Mouse (Mus musculus): ENCODE results near the gene Fxyd6. TPM values are rescaled to one million over a fixed set of nuclear protein-coding genes. Genes with fewer than 3 reads are reported as not detected.
A peak's percentile ranks its signal among the peaks of the same experiment; 100 is the strongest.

Fxyd6 gene
- polyA plus RNA-seq, 1 experiment from 2014 or later, result 63.2 TPM

DNA sequence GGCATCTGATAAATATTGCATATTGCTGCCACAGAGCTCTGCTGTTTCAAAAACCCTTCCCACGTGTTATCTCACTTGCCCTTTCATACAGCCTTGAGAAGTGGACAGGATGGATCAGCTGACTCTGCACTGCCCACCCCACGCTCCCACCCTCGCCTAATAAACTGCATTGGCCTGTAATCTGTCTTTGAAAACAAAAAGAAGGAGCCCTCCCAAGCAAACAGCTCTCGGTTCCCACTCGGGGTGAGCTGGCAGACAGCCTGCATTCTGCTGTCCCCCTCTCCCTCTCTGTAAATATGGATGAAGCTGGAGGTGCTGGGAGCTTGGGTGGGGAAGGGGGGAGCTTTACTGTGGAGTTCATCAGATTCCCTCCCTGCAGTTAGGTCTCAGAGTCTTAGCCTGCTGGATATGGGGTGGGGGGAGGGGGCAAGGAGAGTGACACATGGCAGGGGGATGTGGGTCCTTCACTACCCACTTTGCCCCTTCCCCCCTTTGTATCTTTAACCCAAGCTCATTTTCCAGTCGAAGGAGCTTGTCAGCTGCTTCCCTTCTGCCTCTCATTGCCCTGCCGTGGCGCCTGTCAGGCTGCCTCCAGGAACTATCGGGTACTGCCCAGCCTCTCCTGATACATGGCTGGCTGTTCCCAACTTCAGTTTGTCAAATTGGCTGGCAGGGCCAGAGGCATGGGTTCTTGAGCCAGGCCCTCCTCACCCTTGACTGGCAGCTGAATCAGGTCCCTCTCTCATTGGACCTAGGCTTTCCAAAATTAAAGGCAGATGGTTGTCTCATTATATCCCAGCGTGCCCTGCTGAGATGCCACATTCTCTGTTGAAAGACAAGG lies 10.6 kb downstream of the Fxyd6 start:
- no peak for DNase-seq (ENCODE audit: low spot score)
- 60% methylated on average over 10 of the region's 10 CpGs for WGBS
- H3K27ac ChIP-seq, result no peak overlapping the region
- no peaks in the 10 kb centered on the region for H3K9me3 ChIP-seq
- H3K4me1 ChIP-seq, result peaks cover 36% of the 10 kb centered on the region
- H3K4me3 ChIP-seq, result no peak overlapping the region
- H3K27me3 ChIP-seq (ENCODE audit: insufficient read depth, poor library complexity, severe bottlenecking), result peaks cover 10% of the 10 kb centered on the region; the same call in 1 of the 2 replicates
- no peaks in the 10 kb centered on the region for H3K36me3 ChIP-seq

- Histone ChIP-seq H3K9me3 (no peaks in the 10 kb centered on the region), H3K27me3 (ENCODE audit: insufficient read depth, poor library complexity, severe bottlenecking) (peaks cover 10% of the 10 kb centered on the region; the same call in 1 of the 2 replicates), H3K36me3 (no peaks in the 10 kb centered on the region), H3K4me1 (peaks cover 31% of the 10 kb centered on the region), H3K27ac (no peak overlapping the region), H3K4me3 (no peak overlapping the region)
- no peak for DNase-seq (ENCODE audit: low spot score)
- WGBS, result 63% methylated on average over 5 of the region's 5 CpGs
These were observed 12.4 kb downstream of the Fxyd6 start for GRCm38 (mm10) chr9:45382336-45382735.

GRCm38 (mm10) chr9:45382834-45383233 lies 12.8 kb downstream of the Fxyd6 start:
- H3K27me3 ChIP-seq (ENCODE audit: insufficient read depth, poor library complexity, severe bottlenecking), result peaks cover 10% of the 10 kb centered on the region; the same call in 1 of the 2 replicates
- H3K9me3 ChIP-seq, result no peaks in the 10 kb centered on the region
- no peak for DNase-seq (ENCODE audit: low spot score)
- 67% methylated on average over 5 of the region's 5 CpGs for WGBS
- H3K4me3 ChIP-seq, result no peak overlapping the region
- peaks cover 31% of the 10 kb centered on the region for H3K4me1 ChIP-seq
- H3K27ac ChIP-seq, result no peak overlapping the region
- no peaks in the 10 kb centered on the region for H3K36me3 ChIP-seq

DNA sequence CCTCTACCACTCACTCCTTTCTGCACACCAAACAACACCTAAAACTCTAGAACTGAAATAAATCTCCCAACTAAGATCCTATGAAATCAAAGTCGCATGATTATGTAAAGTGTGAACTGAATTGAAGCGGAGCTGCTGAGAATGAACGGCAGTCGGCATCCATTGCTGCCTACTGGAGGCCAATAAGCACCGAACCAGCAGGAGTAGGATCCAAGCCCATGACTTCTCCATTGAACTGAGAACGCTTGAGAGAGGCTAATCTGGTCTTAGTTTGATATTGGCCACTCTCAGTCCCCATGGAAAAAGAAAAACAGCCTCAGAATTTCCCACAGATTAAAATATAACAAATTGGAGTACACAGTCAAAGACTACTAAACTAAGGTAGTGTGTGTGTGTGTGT lies 13.9 kb downstream of the Fxyd6 start:
- H3K4me1 ChIP-seq, result peaks cover 26% of the 10 kb centered on the region
- 91% methylated on average over 6 of the region's 6 CpGs for WGBS
- no peaks in the 10 kb centered on the region for H3K9me3 ChIP-seq
- H3K4me3 ChIP-seq, result no peak overlapping the region
- no peak overlapping the region for H3K27ac ChIP-seq
- H3K27me3 ChIP-seq (ENCODE audit: insufficient read depth, poor library complexity, severe bottlenecking), result no peaks in the 10 kb centered on the region; the same call in 1 of the 2 replicates
- H3K36me3 ChIP-seq, result no peaks in the 10 kb centered on the region
- no peak for DNase-seq (ENCODE audit: low spot score)

DNA sequence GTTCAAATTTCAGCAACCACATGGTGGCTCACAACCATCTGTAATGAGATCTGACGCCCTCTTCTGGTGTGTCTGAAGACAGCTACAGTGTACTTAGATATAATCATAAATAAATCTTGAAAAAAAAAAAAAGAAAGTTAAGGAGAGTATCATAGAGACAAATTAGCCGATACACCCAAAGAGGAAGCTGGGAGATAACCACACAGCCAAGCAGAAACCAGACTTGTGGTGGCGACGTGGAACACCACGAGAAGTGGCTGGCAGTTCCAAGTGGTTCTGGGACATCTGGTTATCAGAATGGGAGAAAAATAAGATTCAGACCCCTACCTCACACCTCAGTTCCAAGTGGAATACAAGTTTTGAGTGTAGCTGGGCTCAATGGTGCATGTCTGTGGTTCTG lies 16.7 kb downstream of the Fxyd6 start:
- Histone ChIP-seq H3K9me3 (no peaks in the 10 kb centered on the region), H3K4me1 (0 out of 2 replicates have a peak, but pooled peaks cover 5% of the 10 kb centered on the region), H3K4me3 (no peak overlapping the region), H3K27ac (no peak overlapping the region), H3K36me3 (no peaks in the 10 kb centered on the region), H3K27me3 (ENCODE audit: insufficient read depth, poor library complexity, severe bottlenecking) (no peaks in the 10 kb centered on the region)
- WGBS, result 71% methylated on average over 5 of the region's 5 CpGs
- DNase-seq (ENCODE audit: low spot score), result no peak

GRCm38 (mm10) chr9:45388385-45388994 lies 18.5 kb downstream of the Fxyd6 start:
- DNase-seq (ENCODE audit: low spot score), result peak; percentile 89
- Histone ChIP-seq H3K27me3 (ENCODE audit: insufficient read depth, poor library complexity, severe bottlenecking) (no peaks in the 10 kb centered on the region), H3K4me3 (no peak overlapping the region), H3K27ac (no peak overlapping the region), H3K9me3 (no peaks in the 10 kb centered on the region), H3K4me1 (no peaks in the 10 kb centered on the region), H3K36me3 (0 out of 2 replicates have a peak, but pooled peaks cover 2% of the 10 kb centered on the region)
- 34% methylated on average over 12 of the region's 12 CpGs for WGBS

- H3K4me1 ChIP-seq, result no peaks in the 10 kb centered on the region
- H3K27ac ChIP-seq, result no peak overlapping the region
- 0 out of 2 replicates have a peak, but pooled peaks cover 2% of the 10 kb centered on the region for H3K36me3 ChIP-seq
- no peak for DNase-seq (ENCODE audit: low spot score)
- H3K27me3 ChIP-seq (ENCODE audit: insufficient read depth, poor library complexity, severe bottlenecking), result no peaks in the 10 kb centered on the region
- no peak overlapping the region for H3K4me3 ChIP-seq
- 66% methylated on average over 8 of the region's 8 CpGs for WGBS
- H3K9me3 ChIP-seq, result no peaks in the 10 kb centered on the region
These were observed 19.6 kb downstream of the Fxyd6 start for GRCm38 (mm10) chr9:45389596-45389995.

DNA sequence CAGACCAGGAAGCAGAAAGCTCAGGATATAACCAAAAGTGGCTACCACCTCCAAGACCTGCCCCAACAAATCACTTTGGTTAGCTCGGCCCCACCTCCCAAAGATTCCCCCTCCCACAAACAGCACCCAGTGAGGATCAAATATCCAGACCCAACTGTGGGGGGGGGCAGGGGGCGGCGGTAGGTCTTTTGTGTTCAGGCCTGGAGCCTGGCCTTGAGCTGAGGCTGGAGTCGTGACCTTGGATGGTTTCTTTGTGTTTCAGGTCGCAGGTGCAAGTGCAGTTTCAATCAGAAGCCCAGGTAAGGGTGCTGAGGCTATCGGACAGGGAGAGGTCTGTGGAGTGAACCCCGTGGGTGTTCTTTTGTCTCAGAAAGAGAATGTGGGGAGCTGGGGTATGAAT lies 21.3 kb downstream of the Fxyd6 start:
- WGBS, result 74% methylated on average over 7 of the region's 7 CpGs
- 0 out of 2 replicates have a peak, but pooled peaks cover 8% of the 10 kb centered on the region for H3K36me3 ChIP-seq
- H3K4me3 ChIP-seq, result no peak overlapping the region
- H3K27me3 ChIP-seq (ENCODE audit: insufficient read depth, poor library complexity, severe bottlenecking), result 0 out of 2 replicates have a peak, but pooled peaks cover 7% of the 10 kb centered on the region
- H3K27ac ChIP-seq, result no peak overlapping the region
- DNase-seq (ENCODE audit: low spot score), result no peak
- H3K4me1 ChIP-seq, result no peaks in the 10 kb centered on the region
- H3K9me3 ChIP-seq, result no peaks in the 10 kb centered on the region

- Histone ChIP-seq H3K4me1 (no peaks in the 10 kb centered on the region), H3K27ac (no peak overlapping the region), H3K27me3 (ENCODE audit: insufficient read depth, poor library complexity, severe bottlenecking) (peaks cover 23% of the 10 kb centered on the region; the same call in 1 of the 2 replicates), H3K4me3 (no peak overlapping the region), H3K9me3 (no peaks in the 10 kb centered on the region), H3K36me3 (0 out of 2 replicates have a peak, but pooled peaks cover 8% of the 10 kb centered on the region)
- 89% methylated on average over 6 of the region's 6 CpGs for WGBS
- DNase-seq (ENCODE audit: low spot score), result no peak
These were observed 25.2 kb downstream of the Fxyd6 start for GRCm38 (mm10) chr9:45395218-45395617.

DNA sequence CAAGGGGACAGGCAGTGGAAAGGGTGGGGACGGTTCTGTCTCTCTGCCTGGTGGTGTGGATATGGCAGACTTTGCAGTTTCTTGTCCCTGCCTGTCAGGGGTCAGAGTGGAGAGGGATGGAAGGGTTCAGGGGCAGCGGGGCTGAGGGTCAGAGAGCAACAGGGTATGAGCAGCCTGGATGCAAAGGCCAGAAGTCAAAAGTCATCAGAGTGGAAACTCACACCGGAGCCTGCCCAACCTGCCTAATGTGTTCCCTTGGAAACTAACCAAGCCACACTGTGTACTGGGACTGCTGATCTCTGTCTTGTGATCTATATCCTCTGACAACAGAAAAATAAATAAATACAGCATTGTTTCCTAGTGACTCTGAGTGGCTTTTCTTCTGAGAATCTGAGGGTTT lies 25.8 kb downstream of the Fxyd6 start:
- no peaks in the 10 kb centered on the region for H3K9me3 ChIP-seq
- no peak for DNase-seq (ENCODE audit: low spot score)
- no peak overlapping the region for H3K27ac ChIP-seq
- H3K36me3 ChIP-seq, result 0 out of 2 replicates have a peak, but pooled peaks cover 8% of the 10 kb centered on the region
- 62% methylated on average over 3 of the region's 3 CpGs for WGBS
- H3K4me3 ChIP-seq, result no peak overlapping the region
- H3K27me3 ChIP-seq (ENCODE audit: insufficient read depth, poor library complexity, severe bottlenecking), result peaks cover 29% of the 10 kb centered on the region
- no peaks in the 10 kb centered on the region for H3K4me1 ChIP-seq

- WGBS, result 68% methylated on average over 1 of the region's 1 CpGs
- Histone ChIP-seq H3K4me3 (no peak overlapping the region), H3K4me1 (no peaks in the 10 kb centered on the region), H3K27ac (no peak overlapping the region), H3K27me3 (ENCODE audit: insufficient read depth, poor library complexity, severe bottlenecking) (peaks cover 54% of the 10 kb centered on the region), H3K36me3 (0 out of 2 replicates have a peak, but pooled peaks cover 6% of the 10 kb centered on the region), H3K9me3 (no peaks in the 10 kb centered on the region)
- DNase-seq (ENCODE audit: low spot score), result no peak
These were observed 28.4 kb downstream of the Fxyd6 start for GRCm38 (mm10) chr9:45398336-45398735.

GRCm38 (mm10) chr9:45399434-45399833 lies 29.4 kb downstream of the Fxyd6 start, which contains the start of gene Fxyd2:
Gene Fxyd2, plus strand, starts transcription at chr9:45399669.
- DNase-seq (ENCODE audit: low spot score), result no peak
- Histone ChIP-seq H3K36me3 (0 out of 2 replicates have a peak, but pooled peaks cover 6% of the 10 kb centered on the region), H3K4me1 (no peaks in the 10 kb centered on the region), H3K27ac (no peak within 1 kb of the TSS), H3K27me3 (ENCODE audit: insufficient read depth, poor library complexity, severe bottlenecking) (peaks cover 63% of the 10 kb centered on the region), H3K4me3 (no peak within 1 kb of the TSS), H3K9me3 (no peaks in the 10 kb centered on the region)
- 71% methylated on average over 4 of the region's 4 CpGs for WGBS

- 52% methylated on average over 4 of the region's 4 CpGs for WGBS
- no peak for DNase-seq (ENCODE audit: low spot score)
- peaks cover 73% of the 10 kb centered on the region for H3K27me3 ChIP-seq (ENCODE audit: insufficient read depth, poor library complexity, severe bottlenecking)
These were observed 31.9 kb downstream of the Fxyd6 start for GRCm38 (mm10) chr9:45401851-45402250.

More at GRCm38 (mm10) chr9:45401851-45402250, 31.9 kb downstream of the Fxyd6 start:
- no peak overlapping the region for H3K4me3 ChIP-seq
- H3K27ac ChIP-seq, result no peak overlapping the region
- no peaks in the 10 kb centered on the region for H3K4me1 ChIP-seq
- no peaks in the 10 kb centered on the region for H3K9me3 ChIP-seq
- no peaks in the 10 kb centered on the region for H3K36me3 ChIP-seq

Measured in heart, embryonic 10.5 days (tissue).